Mouse (Mus musculus) gastrocnemius, postnatal 4 days (tissue): ENCODE measurements around the gene Lgi1. TPM values are rescaled to one million over a fixed set of nuclear protein-coding genes. Genes with fewer than 3 reads are reported as not detected.

Experiments
- DNase-seq, 2 experiments: peaks; one replicate each; pipeline ENCODE4 v3.0.0; 2021 to 2022; ENCODE audit warnings: low spot score in 2 of 2, mixed read lengths in 2 of 2
- long read RNA-seq, 2 experiments: library from polyadenylated mRNA; stranded (forward); transcript quantifications; one replicate each; pipeline ENCODE4 v2.0.0; 2021
- total RNA-seq, 2 experiments: library from RNA; stranded (reverse); gene quantifications; 2 replicates each; pipeline ENCODE4 v1.2.3; 2021

Lgi1 gene
- 1 to 10 TPM; 3.3 to 3.8 TPM for total RNA-seq
- long read RNA-seq, experiment 1, full-length matches to known transcripts: 4 of 5 reads
- long read RNA-seq, experiment 1, partial matches to known transcripts: 1 of 5 reads
- long read RNA-seq, experiment 1, other reads (novel, unspliced or antisense): 0 of 5 reads
- long read RNA-seq, experiment 2, full-length matches to known transcripts: 5 of 6 reads
- long read RNA-seq, experiment 2, partial matches to known transcripts: 0 of 6 reads
- long read RNA-seq, experiment 2, other reads (novel, unspliced or antisense): 1 of 6 reads

- DNase-seq: no peak
These were observed at the start of gene Lgi1 for GRCm38 (mm10) chr19:38264505-38265500. TSS of gene Lgi1 (plus strand) at chr19:38264536.

GRCm38 (mm10) chr19:38217696-38218095, 46.6 kb upstream of the Lgi1 start:
- DNase-seq: no peak

- DNase-seq: no peak
These were observed 40.9 kb upstream of the Lgi1 start for GRCm38 (mm10) chr19:38223356-38223904.

GRCm38 (mm10) chr19:38223905-38224684, 40.2 kb upstream of the Lgi1 start, which contains the start of gene Fra10ac1:
TSS of gene Fra10ac1 (minus strand) at chr19:38224156.
- DNase-seq: peak; percentile 82 to 90

GRCm38 (mm10) chr19:38224685-38225060, 39.7 kb upstream of the Lgi1 start:
- no peak for DNase-seq

- DNase-seq: no peak
These were observed 35.6 kb upstream of the Lgi1 start for GRCm38 (mm10) chr19:38228699-38229098.

GRCm38 (mm10) chr19:38232087-38232486, 32.2 kb upstream of the Lgi1 start:
- DNase-seq: no peak

GRCm38 (mm10) chr19:38232516-38232915, 31.8 kb upstream of the Lgi1 start:
- no peak for DNase-seq

- DNase-seq: no peak
These were observed 27.8 kb upstream of the Lgi1 start for GRCm38 (mm10) chr19:38236526-38236925.

GRCm38 (mm10) chr19:38237834-38238212, 26.5 kb upstream of the Lgi1 start:
- no peak for DNase-seq

GRCm38 (mm10) chr19:38238213-38238951, 26.0 kb upstream of the Lgi1 start:
- DNase-seq: no peak

GRCm38 (mm10) chr19:38242314-38242852, 22.0 kb upstream of the Lgi1 start:
- DNase-seq: no peak

GRCm38 (mm10) chr19:38244748-38245147, 19.6 kb upstream of the Lgi1 start:
- no peak for DNase-seq

- no peak for DNase-seq
These were observed 18.8 kb upstream of the Lgi1 start for GRCm38 (mm10) chr19:38245361-38246176.

GRCm38 (mm10) chr19:38246177-38246622, 18.1 kb upstream of the Lgi1 start:
- DNase-seq: no peak

GRCm38 (mm10) chr19:38249627-38250026, 14.7 kb upstream of the Lgi1 start:
- DNase-seq: no peak

- DNase-seq: no peak
These were observed 10.5 kb upstream of the Lgi1 start for GRCm38 (mm10) chr19:38253796-38254195.

GRCm38 (mm10) chr19:38258651-38259065, 5.7 kb upstream of the Lgi1 start:
- no peak for DNase-seq

- DNase-seq: no peak
These were observed 4.9 kb upstream of the Lgi1 start for GRCm38 (mm10) chr19:38259436-38259835.
